Mouse (Mus musculus) megakaryocyte, embryonic 14.5 days (primary cell): Measurements from ENCODE around the gene Fars2.

Experiments
- FLI1 ChIP-seq: IDR thresholded peaks from 2 replicates; pipeline ENCODE4 v1.6.1; 2012; ENCODE audit warnings: low read length, inconsistent platforms, mixed read lengths
- GATA1 ChIP-seq: IDR thresholded peaks from 3 replicates; pipeline ENCODE4 v1.6.1; 2012; ENCODE audit warnings: mixed read lengths, low read length, inconsistent platforms, borderline replicate concordance

DNA sequence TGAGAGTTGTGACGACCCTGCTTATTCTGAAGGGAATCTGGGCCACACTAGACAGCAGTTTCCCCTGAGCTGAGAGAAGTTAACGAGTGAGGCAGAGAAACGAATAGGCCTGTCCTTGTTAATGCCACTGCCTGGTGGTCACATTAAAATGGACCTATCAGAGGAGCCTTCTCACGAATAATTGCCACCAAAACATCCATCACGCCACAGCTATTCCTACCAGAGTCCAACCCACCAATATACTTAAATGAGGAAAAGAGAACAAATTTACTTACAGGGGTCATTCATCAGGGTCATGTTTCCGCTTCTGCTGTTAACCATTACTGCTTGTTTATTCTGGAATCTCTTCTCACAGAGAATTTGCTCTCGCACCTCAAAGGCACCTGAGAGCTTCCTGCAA is 531.0 kb downstream of the Fars2 start:
- TF ChIP-seq GATA1: no peak
- TF ChIP-seq FLI1: no peak
